Mouse (Mus musculus) frontal cortex, postnatal 25 days (tissue): ENCODE data around the gene Ssbp3.

ENCODE experiments used
- DNase-seq, 2 experiments: peaks; one replicate each; pipeline ENCODE4 v3.0.0; 2022; ENCODE audit warnings: low spot score in 2 of 2

Gene Ssbp3

GRCm38 (mm10) chr4:107096043-107096442 lies 185.5 kb downstream of the Ssbp3 start:
- DNase-seq, result no peak

GRCm38 (mm10) chr4:107096841-107097373 lies 186.4 kb downstream of the Ssbp3 start, which contains the start of gene Cdcp2:
TSS of gene Cdcp2 (plus strand) at chr4:107096891.
- DNase-seq, result no peak

GRCm38 (mm10) chr4:107097871-107098270 lies 187.4 kb downstream of the Ssbp3 start:
- DNase-seq, result no peak

- DNase-seq, result no peak
These were observed 187.9 kb downstream of the Ssbp3 start for GRCm38 (mm10) chr4:107098375-107098774.

DNA sequence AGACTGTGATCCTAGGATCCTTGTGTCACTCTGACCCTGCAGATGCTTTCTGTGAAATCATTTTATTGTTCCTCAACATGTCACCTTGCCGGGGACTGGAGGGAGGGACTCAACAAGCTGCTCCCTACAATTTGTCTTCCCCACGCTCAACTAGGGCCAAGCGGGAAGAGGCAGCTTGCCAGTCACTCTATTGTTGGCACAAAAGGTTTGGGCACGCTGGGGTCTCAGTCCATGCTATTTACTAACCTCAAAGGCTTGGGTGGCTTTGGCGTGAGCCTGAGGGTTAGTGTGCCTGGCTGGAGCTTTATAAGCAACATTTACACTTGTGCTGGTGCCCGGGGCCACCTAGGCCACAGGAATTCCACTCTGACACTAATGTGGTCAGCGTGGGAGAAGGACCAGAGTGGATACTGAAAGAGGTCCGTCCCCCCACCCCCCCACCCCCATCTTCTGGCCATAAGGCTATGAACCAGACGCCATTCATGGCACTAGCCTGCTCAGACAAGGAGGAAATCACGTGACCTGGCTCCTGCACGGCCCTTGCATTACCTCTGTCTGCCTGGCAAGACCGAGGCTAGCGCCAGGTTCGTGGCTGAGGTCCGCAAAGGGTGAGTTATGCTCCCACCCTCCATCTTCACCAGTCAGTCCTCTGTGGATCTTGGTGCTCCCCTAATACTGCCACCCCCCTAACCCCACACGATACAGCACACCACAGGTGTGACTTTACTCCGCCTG lies 188.5 kb downstream of the Ssbp3 start:
- DNase-seq, result no peak
